Mouse (Mus musculus) forebrain, embryonic 14.5 days (tissue): ENCODE data around the gene Adcy3. TPM values are rescaled to one million over a fixed set of nuclear protein-coding genes. Genes with fewer than 3 reads are reported as not detected.
"Not testable (repeated sequence)": the region's sequence is repeated elsewhere in the genome, so short reads cannot be mapped to it uniquely, and the experiment has no call there.

Experiments
- ATAC-seq: fragments of 200-750 bp; cut with Nextera tagmentation; 2 replicates; pipeline ENCODE4 v1.8.0; 2017; ENCODE audit warnings: mild to moderate bottlenecking, moderate library complexity
- DNase-seq: peaks from one replicate; pipeline ENCODE4 v3.0.0-alpha.2; 2015; ENCODE audit warnings: low spot score
- H3K27ac ChIP-seq: fragments of 300-500 bp; sonication (generic); 2 replicates; pipeline ENCODE4 v1.5.1; 2014; ENCODE audit warnings: low read depth, mild to moderate bottlenecking, control low read depth, low read length, moderate library complexity
- H3K27me3 ChIP-seq: fragments of 300-500 bp; sonication (generic); replicated peaks from 2 replicates; pipeline ENCODE4 v1.6.1; 2014; ENCODE audit warnings: low read length, control low read depth, mixed read lengths; ENCODE audit not compliant: control insufficient read depth, insufficient read depth
- H3K36me3 ChIP-seq: fragments of 300-500 bp; sonication (generic); 2 replicates; pipeline ENCODE4 v1.6.1; 2014; ENCODE audit warnings: low read length, control low read depth; ENCODE audit not compliant: control insufficient read depth, insufficient read depth
- H3K4me1 ChIP-seq: fragments of 300-500 bp; sonication (generic); 2 replicates; pipeline ENCODE4 v1.6.1; 2014; ENCODE audit warnings: antibody characterized with exemption, low read length, control low read depth; ENCODE audit not compliant: control insufficient read depth, insufficient read depth
- H3K4me2 ChIP-seq: fragments of 300-500 bp; sonication (generic); 2 replicates; pipeline ENCODE4 v1.6.1; 2014; ENCODE audit warnings: mild to moderate bottlenecking, control low read depth, low read length
- H3K4me3 ChIP-seq: fragments of 300-500 bp; sonication (generic); 2 replicates; pipeline ENCODE4 v1.5.1; 2014; ENCODE audit warnings: low read depth, low read length, control low read depth
- H3K9ac ChIP-seq: fragments of 300-500 bp; sonication (generic); 2 replicates; pipeline ENCODE4 v1.6.1; 2014; ENCODE audit warnings: mild to moderate bottlenecking, low read length, control low read depth, moderate library complexity
- H3K9me3 ChIP-seq: fragments of 300-500 bp; sonication (generic); replicated peaks from 2 replicates; pipeline ENCODE4 v1.6.1; 2016; ENCODE audit warnings: low read length, control low read depth, mixed read lengths; ENCODE audit not compliant: control insufficient read depth
- WGBS: fragments of 180-500 bp; shearing (Covaris S2); extraction: QIAGEN DNeasy Blood & Tissue Kit; methylation state at CpG from one replicate; pipeline ENCODE4 v1.1.7; 2014; 5-methylcytosine and 5-hydroxymethylcytosine counted together
- polyA plus RNA-seq: library from polyadenylated mRNA; unstranded; fragments of >200 nt; fragmentation: Nextera tagmentation; extraction: Ambion mirVana; gene quantifications from 2 replicates; pipeline ENCODE4 v1.2.1, GENCODE M21; 2014

The Adcy3 gene
- polyA plus RNA-seq, 1 experiment from 2014 or later: 5.3 TPM

- H3K9ac ChIP-seq, ATAC-seq, H3K9me3 ChIP-seq, DNase-seq, H3K36me3 ChIP-seq, H3K27ac ChIP-seq, H3K27me3 ChIP-seq, H3K4me2 ChIP-seq, H3K4me1 ChIP-seq, H3K4me3 ChIP-seq: not testable (repeated sequence)
- WGBS: 83% methylated on average over 8 of the region's 8 CpGs
These were observed 107.4 kb downstream of the Adcy3 start for GRCm38 (mm10) chr12:4240281-4240680.

- no peaks in the 10 kb centered on the region for H3K27me3 ChIP-seq
- H3K9me3 ChIP-seq: no peaks in the 10 kb centered on the region
- no peak overlapping the region for H3K9ac ChIP-seq
- ATAC-seq (no peak), DNase-seq (no peak)
- peaks cover 6% of the 10 kb centered on the region; the same call in 1 of the 2 replicates for H3K36me3 ChIP-seq
- no peak overlapping the region for H3K4me2 ChIP-seq
- H3K4me3 ChIP-seq: no peak overlapping the region
- H3K27ac ChIP-seq: no peak overlapping the region
- no peaks in the 10 kb centered on the region for H3K4me1 ChIP-seq
- 88% methylated on average over 2 of the region's 2 CpGs for WGBS
These were observed 110.9 kb downstream of the Adcy3 start for GRCm38 (mm10) chr12:4243805-4244204.

GRCm38 (mm10) chr12:4245742-4246141, 112.8 kb downstream of the Adcy3 start:
- Histone ChIP-seq H3K4me1 (no peaks in the 10 kb centered on the region), H3K36me3 (peaks cover 16% of the 10 kb centered on the region), H3K27ac (no peak overlapping the region), H3K27me3 (no peaks in the 10 kb centered on the region), H3K4me2 (no peak overlapping the region), H3K9ac (no peak overlapping the region), H3K4me3 (no peak overlapping the region), H3K9me3 (no peaks in the 10 kb centered on the region)
- DNase-seq (no peak), ATAC-seq (no peak)
- 89% methylated on average over 10 of the region's 10 CpGs for whole genome bisulfite sequencing

DNA sequence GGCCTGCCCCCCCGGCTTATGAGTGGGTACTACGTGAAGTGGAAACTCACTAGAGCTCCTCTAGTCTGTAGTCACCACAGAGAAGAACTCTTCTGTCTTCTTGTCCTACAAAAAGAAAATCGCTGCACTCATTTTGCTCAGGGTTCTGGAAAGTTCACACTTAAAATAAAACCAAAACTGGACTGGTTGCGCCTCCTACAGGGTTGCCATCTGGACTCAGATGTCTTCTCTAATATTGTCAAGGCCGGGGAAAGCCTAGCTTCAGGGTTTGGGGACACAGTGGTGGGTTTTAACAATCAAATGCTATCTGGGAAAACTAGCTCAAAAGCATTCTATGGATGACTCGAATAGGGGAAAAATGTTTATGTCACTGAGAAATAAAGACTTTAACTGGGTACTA, 116.9 kb downstream of the Adcy3 start:
- no peak overlapping the region for H3K9ac ChIP-seq
- DNase-seq (no peak), ATAC-seq (no peak)
- no peaks in the 10 kb centered on the region for H3K27me3 ChIP-seq
- H3K27ac ChIP-seq: no peak overlapping the region
- 92% methylated on average over 6 of the region's 6 CpGs for WGBS
- H3K4me1 ChIP-seq: no peaks in the 10 kb centered on the region
- H3K9me3 ChIP-seq: no peaks in the 10 kb centered on the region
- no peak overlapping the region for H3K4me2 ChIP-seq
- peaks cover 36% of the 10 kb centered on the region for H3K36me3 ChIP-seq
- H3K4me3 ChIP-seq: no peak overlapping the region

GRCm38 (mm10) chr12:4252742-4253655, 120.1 kb downstream of the Adcy3 start:
- DNase-seq: no peak
- no peak overlapping the region for H3K4me2 ChIP-seq
- no peaks in the 10 kb centered on the region for H3K9me3 ChIP-seq
- ATAC-seq: no peak
- H3K4me1 ChIP-seq: no peaks in the 10 kb centered on the region
- no peak overlapping the region for H3K9ac ChIP-seq
- WGBS: 95% methylated on average over 16 of the region's 16 CpGs
- no peak overlapping the region for H3K27ac ChIP-seq
- no peak overlapping the region for H3K4me3 ChIP-seq
- H3K27me3 ChIP-seq: no peaks in the 10 kb centered on the region
- peaks cover 30% of the 10 kb centered on the region for H3K36me3 ChIP-seq

Other genes starting within 250 kb of the Adcy3 start
- gene Pomc, start 178.2 kb upstream of the Adcy3 start, polyA plus RNA-seq: 8.3 and 12.9 TPM in 2 replicates
- gene Efr3b, start 94.2 kb upstream of the Adcy3 start, polyA plus RNA-seq: 16.9 and 20.6 TPM in 2 replicates
- gene Dnajc27, start 50.5 kb upstream of the Adcy3 start, polyA plus RNA-seq: 8.7 and 10.2 TPM in 2 replicates
- gene Ptrhd1, start 100.9 kb downstream of the Adcy3 start, polyA plus RNA-seq: 5.7 and 6.2 TPM in 2 replicates
- 8.9 and 11.0 TPM in 2 replicates for gene Cenpo, start 101.2 kb downstream of the Adcy3 start, polyA plus RNA-seq